Mouse (Mus musculus): ENCODE measurements at regions not wholly inside any gene's neighbourhood (a gene's known extent, or its start where the extent isn't known, plus 50 kb on each side); places are given as distances from the start of the nearest gene placed in this dataset.
A peak's percentile ranks its signal among the peaks of the same experiment; 100 is the strongest.

- intact Hi-C loops (cut with DNase I), result no loop called here
- peak; percentile 66 to 84 for DNase-seq (ENCODE audit: low spot score in 2 of 2)
Observed at GRCm38 (mm10) chr5:78993258-78993657, 1585.4 kb upstream of the Igfbp7 start.

GRCm38 (mm10) chr5:78989714-78990113 lies 1581.9 kb upstream of the Igfbp7 start:
- intact Hi-C loops (cut with DNase I), result no loop called here
- no peak for DNase-seq (ENCODE audit: low spot score in 2 of 2)

GRCm38 (mm10) chr5:78976480-78977041 lies 1568.7 kb upstream of the Igfbp7 start:
- intact Hi-C loops (cut with DNase I), result no loop called here
- no peak for DNase-seq (ENCODE audit: low spot score in 2 of 2)

GRCm38 (mm10) chr5:78945702-78946101 lies 1537.9 kb upstream of the Igfbp7 start:
- peak in 1 of 2 experiments; percentile 3 for DNase-seq (ENCODE audit: low spot score in 2 of 2)
- intact Hi-C loops (cut with DNase I), result no loop called here

GRCm38 (mm10) chr5:78921860-78922610 lies 1514.2 kb upstream of the Igfbp7 start:
- DNase-seq (ENCODE audit: low spot score in 2 of 2), result no peak
- intact Hi-C loops (cut with DNase I), result no loop called here

- DNase-seq (ENCODE audit: low spot score in 2 of 2), result no peak
- intact Hi-C loops (cut with DNase I), result no loop called here
Observed at GRCm38 (mm10) chr5:78900128-78900527, 1492.3 kb upstream of the Igfbp7 start.

- DNase-seq (ENCODE audit: low spot score in 2 of 2), result no peak
Observed at GRCm38 (mm10) chr5:78878775-78879174, 1470.9 kb upstream of the Igfbp7 start.

GRCm38 (mm10) chr5:78845126-78845525 lies 1437.3 kb upstream of the Igfbp7 start:
- intact Hi-C loops (cut with DNase I), result no loop called here

More at GRCm38 (mm10) chr5:78878775-78879174, 1470.9 kb upstream of the Igfbp7 start:
- intact Hi-C loops (cut with DNase I), result no loop called here

GRCm38 (mm10) chr5:78797391-78797790 lies 1389.5 kb upstream of the Igfbp7 start:
- DNase-seq (ENCODE audit: low spot score in 2 of 2), result no peak
- intact Hi-C loops (cut with DNase I), result no loop called here

More at GRCm38 (mm10) chr5:78845126-78845525, 1437.3 kb upstream of the Igfbp7 start:
- no peak for DNase-seq (ENCODE audit: low spot score in 2 of 2)

All from left cerebral cortex, postnatal 25 days (tissue).